Mouse (Mus musculus): ENCODE data around the gene Dpp4.

Gene Dpp4

DNA sequence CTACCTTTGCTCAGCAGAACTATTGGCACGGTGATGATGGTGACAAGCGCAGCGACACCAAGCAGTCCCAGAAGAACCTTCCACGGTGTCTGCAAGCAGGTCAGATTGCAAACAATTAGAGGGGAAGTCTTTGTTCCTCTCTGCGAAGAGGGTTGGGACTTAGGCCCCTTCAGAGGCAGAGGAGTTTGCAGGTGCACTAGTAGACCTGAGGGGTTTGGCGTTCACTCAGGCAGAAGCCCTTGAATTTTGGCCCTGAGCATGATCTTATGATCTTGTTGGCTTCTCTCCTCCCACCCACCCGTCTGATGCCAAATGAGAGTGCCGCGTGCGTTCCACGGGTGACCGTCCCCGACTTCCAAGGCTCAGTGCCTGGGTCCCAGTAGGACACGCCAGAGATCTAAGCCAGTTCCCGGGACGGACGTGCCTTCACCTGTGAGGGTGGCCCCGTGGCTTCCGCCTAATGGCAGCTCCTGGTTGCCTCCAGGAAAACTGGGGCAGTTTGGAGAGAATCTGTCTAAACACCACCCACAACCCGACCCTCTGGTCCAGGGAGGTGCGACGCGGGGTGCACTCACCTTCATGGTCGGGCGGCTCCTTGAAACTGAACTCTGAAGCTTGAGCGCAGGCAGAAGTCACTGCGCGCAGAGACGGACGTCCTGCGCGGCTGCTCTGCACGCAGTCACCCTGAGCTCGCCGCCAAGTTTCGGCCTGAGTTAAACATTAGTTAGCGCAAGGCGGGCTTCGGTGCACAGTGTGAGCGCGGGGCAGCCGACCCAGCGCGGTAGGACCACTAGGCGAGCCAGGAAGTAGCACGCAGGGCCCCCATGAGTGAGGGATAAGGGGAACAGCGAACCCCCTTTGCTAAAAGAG is 585 bp downstream of the Dpp4 start:
- no peak for DNase-seq (ENCODE audit: low read depth, low spot score)

DNA sequence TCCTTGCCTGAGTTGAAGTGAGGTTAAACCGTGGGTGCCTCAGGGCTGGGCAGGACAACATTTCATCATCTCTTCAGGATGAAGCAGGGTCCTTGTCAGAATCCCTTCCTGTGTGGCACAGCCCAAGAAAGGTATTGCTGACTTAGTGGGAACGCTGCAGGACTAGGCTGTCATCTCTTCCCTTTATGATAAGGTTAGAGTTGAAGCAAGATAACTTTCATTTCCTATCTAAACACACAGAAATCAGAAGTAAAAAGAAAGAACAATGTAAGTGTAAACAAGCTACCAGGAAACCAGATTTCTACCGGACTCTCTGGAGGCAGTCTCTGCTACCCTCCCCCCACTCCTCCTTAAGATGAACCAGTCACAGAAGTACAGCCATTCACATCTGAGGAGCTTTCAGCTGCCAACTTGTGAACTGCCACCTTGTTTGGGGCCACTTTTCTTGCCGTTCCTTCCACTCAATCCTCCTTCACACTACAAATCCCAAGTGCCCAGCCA is 3.3 kb downstream of the Dpp4 start:
- no peak for DNase-seq (ENCODE audit: low read depth, low spot score)

DNA sequence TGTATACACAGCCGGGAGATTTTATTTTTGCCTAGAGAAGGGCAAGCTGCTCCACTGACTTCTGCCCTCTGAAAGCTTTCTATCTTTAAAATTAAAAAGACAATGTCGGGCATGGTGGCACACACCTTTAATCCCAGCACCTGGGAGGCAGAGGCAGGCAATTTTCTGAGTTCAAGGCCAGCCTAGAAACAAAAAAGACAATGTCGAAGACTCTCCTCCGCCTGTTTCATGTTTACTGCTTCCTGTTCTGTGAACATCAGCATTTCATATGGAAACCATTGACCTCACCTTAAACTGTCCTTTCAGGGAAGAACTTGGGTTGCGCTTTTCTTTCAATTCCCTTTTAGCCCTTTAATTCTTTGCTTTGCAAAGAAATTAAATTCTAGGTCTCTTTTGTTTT is 3.8 kb downstream of the Dpp4 start:
- DNase-seq (ENCODE audit: low read depth, low spot score) = no peak

DNA sequence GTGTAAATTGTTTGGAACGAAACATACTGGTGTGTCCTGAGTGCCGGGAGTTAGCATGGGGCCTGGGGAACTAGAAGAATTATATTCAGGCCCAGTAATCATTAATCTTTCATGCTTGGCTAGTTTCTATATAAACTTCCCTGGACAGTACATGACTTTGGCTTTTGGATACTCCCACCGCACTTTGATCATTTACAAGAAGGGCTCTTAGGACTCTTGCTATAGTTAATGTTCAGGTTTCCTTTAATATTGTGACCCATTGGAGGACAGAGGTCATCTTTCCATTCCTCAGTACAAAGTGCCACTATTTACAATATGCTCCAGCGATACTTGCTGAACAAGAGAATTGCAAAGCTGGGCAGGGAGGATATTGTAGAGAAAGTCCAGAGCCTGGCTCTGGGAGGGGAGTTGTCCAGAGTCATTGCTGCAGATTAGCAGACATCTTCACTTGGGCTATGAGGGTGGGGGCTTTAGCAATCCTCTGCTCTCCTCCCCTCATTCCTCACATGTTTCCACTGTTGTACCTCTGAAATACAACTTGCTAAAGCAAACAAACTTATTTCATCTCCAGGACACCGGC is 8.4 kb downstream of the Dpp4 start:
- DNase-seq (ENCODE audit: low read depth, low spot score) = no peak

DNA sequence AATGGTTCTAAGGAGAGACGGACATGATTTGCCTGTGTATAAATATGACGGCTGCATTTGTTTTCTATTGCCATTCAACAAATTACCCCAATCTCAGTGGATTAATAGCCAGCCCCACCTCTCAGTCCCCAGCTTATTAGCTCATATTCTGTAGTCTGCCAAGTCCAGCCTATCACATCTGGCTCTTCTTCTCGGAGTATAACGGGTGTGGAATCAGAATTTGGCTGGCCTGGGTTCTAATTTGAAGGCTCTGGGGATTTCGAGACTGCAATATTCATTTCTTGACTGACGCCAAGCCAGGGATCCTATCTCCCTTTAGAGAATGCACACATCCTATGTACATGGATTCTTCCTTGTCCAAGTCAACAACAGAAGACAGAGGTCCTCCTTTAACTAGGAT is 11.0 kb downstream of the Dpp4 start:
- DNase-seq (ENCODE audit: low read depth, low spot score) = no peak

DNA sequence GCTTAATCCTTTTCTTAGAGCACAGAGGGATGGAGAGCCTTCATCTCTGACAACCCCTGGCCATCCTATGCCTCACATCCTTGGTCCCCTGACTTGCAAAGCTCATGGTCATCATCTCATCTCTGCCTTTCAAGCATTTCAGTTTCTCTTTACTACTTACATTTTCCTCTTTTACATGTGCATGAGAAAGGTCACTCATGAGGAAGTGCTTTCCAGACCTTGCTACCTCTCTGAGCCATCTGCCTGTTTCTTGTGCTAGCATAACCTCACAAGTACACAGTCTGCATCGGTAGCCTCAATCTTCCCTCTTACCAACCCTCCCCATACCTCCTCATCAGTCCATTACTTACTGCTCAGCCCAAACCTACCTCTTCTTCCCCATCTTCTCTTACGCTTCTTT is 12.2 kb downstream of the Dpp4 start:
- DNase-seq (ENCODE audit: low read depth, low spot score) = no peak

DNA sequence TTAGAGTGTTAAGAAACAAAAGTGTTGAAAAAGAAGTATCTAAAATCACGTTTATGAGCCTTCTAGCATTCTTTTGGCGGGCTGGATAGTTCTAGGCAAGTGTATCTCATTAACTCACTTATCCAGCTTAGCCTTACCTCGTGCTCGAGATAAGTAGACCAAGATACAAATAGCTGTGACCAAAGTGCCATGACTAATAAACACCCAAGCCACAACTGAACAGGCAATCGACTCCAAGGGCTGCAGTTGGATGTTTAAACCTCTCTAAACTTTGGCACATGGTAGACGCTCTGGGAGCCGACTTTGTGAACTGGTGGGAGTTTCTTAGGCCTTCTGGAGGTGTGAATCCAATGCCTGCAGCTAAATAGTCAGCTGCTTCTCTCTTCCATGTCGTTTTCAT is 12.7 kb downstream of the Dpp4 start:
- no peak for DNase-seq (ENCODE audit: low read depth, low spot score)

DNA sequence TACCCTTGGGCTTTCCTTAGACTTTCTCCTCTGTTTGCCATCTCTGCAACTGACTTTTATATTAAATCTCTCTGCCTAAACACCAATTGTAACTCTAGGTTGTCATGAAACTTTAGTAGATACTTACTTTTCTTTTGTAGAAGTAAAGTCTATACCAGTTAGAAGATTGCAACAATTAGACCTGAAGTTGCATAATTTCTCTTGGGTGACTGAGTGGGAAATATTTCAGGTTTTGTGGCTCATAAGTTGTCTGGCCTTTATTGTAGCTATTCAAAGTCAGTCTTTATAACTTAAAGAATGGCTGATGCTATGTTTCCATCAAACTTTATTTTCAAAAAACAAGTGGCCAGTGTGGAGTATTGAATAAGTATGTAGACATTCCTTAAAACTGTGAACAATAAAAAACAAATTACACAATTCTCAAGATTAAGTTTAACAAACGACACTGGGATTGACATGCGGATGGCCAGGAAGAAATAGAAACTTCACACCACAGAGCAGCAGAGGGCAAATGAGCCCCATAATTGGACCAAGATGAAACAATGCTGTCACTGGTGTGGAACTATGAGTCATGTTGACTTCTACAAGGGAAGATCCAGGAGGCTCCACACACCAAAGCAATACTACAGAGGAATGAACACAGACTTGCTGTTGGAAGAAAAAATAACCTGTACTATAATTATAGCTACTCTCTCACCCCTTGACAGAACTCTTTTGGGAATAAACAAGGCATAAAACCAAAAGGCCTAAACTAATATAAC is 13.7 kb downstream of the Dpp4 start:
- DNase-seq (ENCODE audit: low read depth, low spot score) = no peak

DNA sequence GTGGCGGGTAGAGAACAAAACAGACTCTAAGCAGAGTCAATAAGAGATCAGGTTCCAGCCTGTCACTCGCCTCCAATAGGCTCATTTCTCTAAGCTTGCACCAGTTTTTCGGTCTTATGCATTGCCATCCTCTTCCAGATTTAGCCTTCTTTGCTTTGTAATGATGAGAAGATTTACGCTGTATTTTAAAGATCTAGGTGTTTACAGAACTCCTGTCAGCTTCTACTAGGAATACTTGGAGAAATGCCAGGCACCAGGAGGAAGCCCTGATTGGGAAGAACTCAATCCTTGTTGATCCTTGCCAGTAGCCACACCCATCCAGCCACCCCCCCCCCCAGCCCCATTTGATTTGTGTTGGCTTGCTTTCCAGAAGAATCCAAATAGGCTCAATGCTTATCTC is 14.4 kb downstream of the Dpp4 start:
- no peak for DNase-seq (ENCODE audit: low read depth, low spot score)

DNA sequence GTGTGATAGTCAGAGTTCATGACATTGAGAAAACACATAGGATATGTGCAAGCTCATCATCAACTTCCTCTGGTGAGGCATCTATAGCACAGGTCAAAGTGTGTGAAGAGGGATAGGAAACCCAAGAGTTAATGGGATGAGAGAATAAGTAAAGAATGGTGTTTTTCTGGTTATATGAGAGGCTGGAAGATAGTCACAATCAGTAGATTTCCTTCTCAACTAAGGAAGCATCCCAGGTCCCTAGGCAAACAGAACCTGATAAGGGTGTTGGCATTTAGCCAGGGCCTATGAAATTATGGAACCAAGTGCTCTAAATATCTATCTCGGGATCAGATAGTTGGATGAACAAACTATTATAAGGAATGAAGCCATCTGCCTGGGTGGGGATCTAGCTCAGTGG is 15.2 kb downstream of the Dpp4 start:
- no peak for DNase-seq (ENCODE audit: low read depth, low spot score)

DNA sequence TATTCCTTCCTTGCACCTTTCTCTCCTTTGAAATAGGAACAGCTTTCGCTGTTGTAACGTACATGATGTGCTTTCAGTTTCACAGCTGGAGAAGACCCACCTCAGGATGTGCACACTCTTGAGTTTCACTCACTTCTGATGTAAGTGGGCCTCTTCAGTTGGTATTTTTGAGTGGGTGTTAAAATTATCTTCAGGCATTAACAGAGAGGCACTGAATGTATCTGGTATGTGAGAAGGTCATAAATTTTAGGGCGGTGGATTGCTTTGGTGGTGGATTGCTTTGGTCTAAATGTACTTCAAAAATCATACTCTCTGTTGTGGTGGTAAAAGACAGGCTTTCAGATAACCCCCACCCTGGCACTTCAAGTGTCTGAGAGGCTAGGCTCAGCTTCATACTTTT is 17.2 kb downstream of the Dpp4 start:
- DNase-seq (ENCODE audit: low read depth, low spot score) = no peak

DNA sequence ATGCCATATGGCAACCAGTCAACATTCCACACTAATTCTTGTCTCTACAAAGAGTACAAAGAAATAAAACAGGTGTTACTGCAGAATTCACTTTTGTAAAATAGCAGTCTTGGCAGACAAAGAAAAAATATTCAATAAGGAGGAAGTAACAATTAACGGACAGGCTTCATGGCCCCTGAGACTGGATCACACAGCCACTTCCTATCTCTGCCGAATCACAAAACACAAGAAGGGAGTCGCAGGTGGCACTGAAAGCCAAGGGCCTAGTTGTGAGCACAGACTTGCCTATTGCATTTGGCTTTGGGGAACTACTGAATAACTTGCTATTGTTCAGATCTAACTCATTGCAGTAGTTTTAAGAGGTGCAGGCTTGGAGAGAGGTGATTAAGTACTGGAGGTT is 19.9 kb downstream of the Dpp4 start:
- DNase-seq (ENCODE audit: low read depth, low spot score) = no peak

DNA sequence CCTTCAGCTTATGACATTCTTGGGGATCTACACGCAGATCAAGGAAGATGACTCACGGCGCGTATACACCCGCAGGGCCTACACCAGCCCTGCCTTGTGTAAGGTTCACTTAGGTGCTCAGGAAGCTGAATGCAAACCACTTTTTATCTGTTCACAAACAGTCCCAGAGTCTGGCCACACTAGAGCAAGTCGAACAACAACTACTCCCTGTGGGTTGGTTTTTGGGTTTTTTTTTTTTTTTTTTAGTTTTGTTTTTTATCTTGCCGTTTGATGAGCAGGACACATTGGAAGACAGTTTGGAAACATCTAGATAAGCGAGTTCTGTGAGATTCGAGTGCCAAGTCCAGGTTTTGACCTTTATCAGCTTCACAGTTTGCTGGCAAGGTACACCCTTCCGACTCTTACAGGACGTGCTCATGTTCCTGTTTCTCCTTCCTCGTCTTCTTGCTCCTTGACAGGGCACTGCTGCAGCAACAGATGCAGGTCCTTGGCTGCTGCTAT is 21.0 kb downstream of the Dpp4 start:
- no peak for DNase-seq (ENCODE audit: low read depth, low spot score)

DNA sequence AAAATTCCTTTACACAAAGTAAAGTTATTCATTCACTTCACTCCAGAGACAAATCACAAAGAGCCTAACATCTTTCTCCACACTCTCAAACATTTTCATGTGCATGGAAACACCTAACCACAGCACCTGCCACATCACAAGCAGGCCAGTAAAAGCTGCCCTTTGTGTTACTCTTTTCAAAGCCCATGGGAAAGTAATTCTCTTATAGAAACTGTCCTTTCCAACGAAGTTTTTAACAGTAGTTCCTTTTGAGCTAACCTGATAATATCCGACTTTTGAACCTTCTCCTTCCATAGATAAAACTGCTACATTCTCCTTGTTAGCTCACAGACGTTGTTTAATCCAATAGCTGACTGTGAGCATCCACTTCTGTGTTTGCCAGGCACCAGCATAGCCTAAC is 21.7 kb downstream of the Dpp4 start:
- DNase-seq (ENCODE audit: low read depth, low spot score) = no peak

DNA sequence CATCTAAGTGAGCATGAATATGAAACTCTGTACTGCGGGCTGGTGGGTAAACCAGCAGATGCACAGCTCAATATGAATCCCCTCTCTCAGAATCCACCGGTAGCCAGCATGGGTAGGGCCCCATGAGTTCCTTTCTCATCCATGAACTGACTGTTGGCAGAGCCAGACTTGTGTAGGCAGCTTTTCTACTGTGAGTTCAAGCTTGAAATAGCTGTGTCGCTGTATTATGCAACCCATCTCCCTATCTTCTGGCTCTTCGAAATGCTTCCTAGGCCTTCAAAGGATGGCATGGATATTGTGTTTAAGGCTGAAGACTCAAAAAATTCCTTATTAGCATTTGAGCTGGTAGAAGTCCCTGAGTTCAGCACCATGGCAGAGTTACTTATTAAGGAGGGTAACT is 23.2 kb downstream of the Dpp4 start:
- DNase-seq (ENCODE audit: low read depth, low spot score) = no peak

DNA sequence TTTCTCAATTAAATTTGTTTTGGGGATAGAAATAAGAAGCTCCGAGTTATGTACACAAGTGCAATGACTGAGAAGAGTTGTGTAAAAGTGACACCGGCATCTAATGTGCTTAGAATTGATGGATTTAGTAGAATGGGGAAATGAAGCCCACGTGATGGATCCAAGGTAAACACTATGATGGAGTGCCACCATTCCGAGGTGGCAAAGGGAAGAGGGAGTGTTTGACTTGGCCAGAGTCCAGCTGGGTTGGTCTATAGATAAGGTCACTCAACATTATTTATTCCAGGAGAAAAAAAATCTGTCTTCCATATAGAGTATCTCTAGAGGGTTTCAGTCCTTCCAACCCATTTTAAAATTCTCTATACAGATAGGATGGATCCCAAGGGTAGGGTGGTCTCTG is 28.8 kb downstream of the Dpp4 start:
- no peak for DNase-seq (ENCODE audit: low read depth, low spot score)

DNA sequence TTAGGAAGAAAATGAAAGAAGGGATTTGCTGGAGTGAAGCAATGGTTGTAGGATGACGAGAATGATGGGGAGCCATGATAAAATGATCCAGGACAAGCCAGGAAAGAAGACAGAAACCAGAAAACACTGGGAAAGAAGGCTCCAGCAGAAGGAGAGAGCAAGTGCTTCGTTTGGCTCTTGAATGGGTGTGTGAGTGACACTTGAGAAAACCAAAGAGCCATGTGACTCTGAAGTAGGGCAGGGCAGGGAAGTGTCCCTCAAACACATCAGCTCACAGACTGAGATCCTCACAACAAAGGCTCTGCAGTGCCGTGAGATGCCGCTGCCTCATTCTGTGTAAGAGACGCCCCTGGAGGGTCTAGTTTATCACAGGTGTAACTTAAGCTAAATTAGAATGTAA is 29.6 kb downstream of the Dpp4 start:
- no peak for DNase-seq (ENCODE audit: low read depth, low spot score)

DNA sequence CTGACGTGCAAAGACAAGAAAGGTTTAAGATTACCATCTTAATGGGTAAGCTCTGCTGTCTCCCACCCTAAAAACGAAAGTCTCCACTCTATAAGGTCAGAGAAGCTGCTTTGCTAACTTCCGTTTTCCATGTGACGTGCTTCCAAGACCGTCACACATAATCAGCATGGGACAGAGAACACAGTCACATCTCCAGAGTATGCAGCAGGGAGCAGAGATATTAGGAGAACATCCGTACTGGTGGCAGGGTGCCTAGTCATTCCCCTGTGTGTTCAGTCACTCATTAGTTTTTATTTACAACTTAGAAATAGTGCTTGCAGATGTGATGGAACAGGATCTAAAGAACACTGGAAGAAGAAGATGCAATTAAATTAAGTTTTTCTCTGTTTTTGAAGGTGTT is 30.3 kb downstream of the Dpp4 start:
- no peak for DNase-seq (ENCODE audit: low read depth, low spot score)

DNA sequence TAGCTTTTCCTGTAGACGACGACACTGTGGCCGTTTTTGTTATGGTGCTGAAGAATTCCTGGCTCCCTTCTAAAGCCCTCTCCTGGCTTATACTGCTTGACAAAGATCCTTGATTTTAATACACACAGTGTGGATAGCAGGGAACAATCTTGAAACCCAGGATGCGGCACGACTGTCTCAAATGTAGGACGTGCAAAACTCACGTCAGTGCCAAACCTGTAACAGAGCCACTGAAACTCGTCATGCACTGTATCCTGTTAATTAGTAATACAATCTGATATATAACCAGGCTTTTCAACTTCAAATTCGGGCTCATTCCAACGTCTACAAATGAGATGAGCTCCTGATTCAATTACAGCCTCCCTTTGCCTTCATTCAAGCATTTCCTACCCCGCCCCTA is 38.3 kb downstream of the Dpp4 start:
- DNase-seq (ENCODE audit: low read depth, low spot score) = no peak

DNA sequence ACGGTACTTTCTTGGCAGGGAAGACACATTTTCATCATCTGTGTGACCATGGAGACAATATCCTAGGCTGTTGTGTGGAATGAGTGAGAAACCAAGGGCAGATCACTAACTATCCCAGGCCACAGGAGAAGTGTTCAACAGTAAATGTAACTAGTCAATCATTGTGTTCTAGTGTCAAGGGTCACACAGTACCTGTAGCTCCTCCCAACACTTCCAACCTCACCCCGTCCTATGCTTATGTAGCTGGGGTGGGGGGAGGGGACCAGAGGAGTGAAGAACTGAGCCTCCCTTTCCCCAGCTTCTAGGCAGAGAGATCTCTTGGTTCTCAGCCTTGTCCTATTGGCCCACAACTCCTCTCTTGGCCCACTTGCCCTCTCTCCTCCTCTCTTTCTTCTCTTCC is 42.0 kb downstream of the Dpp4 start:
- DNase-seq (ENCODE audit: low read depth, low spot score) = no peak

DNA sequence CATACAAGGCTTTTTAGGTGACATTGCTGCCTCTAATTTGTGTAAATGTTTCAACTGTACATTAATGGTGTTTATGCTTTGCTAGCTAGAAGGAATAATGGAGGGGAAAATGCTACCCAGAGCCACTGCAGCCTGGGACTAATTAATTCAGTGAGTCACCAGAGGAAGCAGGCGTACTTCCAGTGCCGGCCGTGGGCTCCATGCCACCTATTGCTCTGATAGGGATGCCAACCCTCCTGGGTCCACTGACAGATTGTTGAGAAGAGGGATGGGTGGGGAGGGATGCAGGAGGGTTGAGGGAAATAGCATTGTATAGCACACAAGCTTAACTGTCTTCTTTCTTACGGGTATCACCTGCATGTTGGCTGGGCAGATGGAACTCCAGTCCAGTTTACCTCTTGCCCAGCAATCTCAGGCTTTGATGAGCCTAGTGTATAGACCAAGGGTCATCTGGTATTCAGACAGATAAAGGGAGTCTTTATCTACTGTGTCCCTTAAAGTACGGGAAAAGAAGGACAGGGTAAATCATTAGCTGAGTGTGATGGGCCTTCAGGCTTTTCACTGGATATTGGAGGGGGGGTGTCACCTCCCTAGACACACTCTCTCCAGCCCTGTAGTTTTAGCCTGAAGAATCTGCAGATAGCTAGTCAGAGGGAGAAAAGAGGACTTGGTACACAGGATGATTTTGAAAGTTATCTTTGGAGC is 43.5 kb downstream of the Dpp4 start:
- DNase-seq (ENCODE audit: low read depth, low spot score) = no peak

DNA sequence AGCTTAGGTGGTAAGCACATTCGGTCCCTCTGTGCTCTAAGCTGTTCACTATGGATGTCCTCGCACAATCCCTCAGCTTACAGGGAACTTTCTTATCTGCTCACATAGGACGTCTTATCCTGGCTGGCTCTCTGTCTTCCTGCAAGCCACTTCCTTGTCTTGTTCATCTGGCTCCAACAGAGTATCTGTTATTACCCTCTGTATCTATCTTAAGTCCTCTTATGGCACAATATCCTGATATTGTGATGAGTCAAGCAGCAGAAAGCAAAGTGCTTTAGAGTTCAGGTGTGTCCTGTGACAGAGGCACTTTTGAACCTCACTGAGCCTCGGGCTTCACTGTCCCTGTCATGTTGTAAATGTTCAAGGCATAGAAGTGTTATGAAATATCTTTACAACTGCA is 48.4 kb downstream of the Dpp4 start:
- DNase-seq (ENCODE audit: low read depth, low spot score) = no peak

Data from c-Kit-negative CD71-positive TER-119-positive erythroid progenitor cells, embryonic 14.5 days (primary cell).